Mouse (Mus musculus): ENCODE measurements around the gene Trappc12. TPM values are rescaled to one million over a fixed set of nuclear protein-coding genes. Genes with fewer than 3 reads are reported as not detected.
A peak's percentile ranks its signal among the peaks of the same experiment; 100 is the strongest.

The Trappc12 gene
- polyA plus RNA-seq, 1 experiment from 2014 or later, result 38.7 TPM

DNA sequence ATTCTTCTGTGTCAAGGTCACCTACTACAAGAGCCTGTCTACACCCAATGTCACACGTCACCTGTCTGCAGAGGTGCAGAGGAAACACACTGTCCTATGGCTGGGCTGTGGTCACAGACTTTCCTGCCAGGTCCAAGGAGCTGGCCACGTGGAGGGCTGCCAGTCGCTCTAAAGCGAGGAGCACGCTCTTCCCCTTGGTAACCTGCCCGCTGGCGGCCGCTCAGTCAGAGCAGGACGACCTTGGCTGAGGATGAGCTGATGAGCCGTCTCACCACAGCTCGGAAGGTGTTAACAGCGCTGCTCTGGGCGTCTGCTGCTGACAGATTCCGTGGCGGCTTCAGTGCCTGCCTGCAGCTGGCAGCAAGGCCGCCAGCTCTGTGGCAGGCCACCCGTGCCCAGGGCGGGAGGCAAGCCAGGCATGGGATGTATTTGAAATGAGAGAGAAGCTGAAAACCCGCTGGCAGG is 49.7 kb downstream of the Trappc12 start:
- DNase-seq (ENCODE audit: low spot score), result no peak
- Histone ChIP-seq H3K4me1 (ENCODE audit: control insufficient read depth, insufficient read depth, low read length) (peaks cover 10% of the 10 kb centered on the region; the same call in 1 of the 2 replicates), H3K27me3 (ENCODE audit: control insufficient read depth, insufficient read depth, low read length) (no peaks in the 10 kb centered on the region), H3K4me3 (ENCODE audit: low read depth, low read length) (no peak overlapping the region), H3K9me3 (ENCODE audit: control insufficient read depth, low read length) (no peaks in the 10 kb centered on the region), H3K9ac (ENCODE audit: low read length) (no peak overlapping the region), H3K27ac (ENCODE audit: low read depth, low read length) (no peak overlapping the region), H3K36me3 (ENCODE audit: control insufficient read depth, insufficient read depth, low read length) (no peaks in the 10 kb centered on the region), H3K4me2 (ENCODE audit: low read depth) (no peak overlapping the region)
- 82% methylated on average over 19 of the region's 19 CpGs for WGBS
- no peak for ATAC-seq (ENCODE audit: insufficient read depth, low FRiP score, low TSS enrichment)

DNA sequence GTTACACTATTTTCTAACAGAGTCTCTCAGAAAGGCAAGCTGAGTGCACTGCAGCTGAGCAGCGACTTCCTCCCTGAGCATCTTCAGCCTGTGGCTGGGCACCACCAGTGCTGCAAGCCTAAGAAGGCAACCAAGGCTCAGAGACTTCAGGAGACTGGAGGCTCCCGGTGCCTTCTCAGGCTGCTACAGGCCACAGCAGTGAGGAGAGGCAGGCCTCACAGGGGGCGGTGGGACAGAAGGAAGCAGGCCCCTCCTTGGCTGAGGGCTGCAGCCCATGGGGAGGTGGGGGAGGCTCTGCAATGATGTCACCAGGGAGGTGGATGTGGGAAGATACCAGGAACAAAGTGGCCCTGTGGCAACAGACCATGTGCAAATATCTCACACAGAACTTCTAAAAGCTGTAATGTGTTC is 50.2 kb downstream of the Trappc12 start:
- WGBS, result 32% methylated on average over 3 of the region's 3 CpGs
- Histone ChIP-seq H3K36me3 (ENCODE audit: control insufficient read depth, insufficient read depth, low read length) (no peaks in the 10 kb centered on the region), H3K27ac (ENCODE audit: low read depth, low read length) (no peak overlapping the region), H3K9me3 (ENCODE audit: control insufficient read depth, low read length) (no peaks in the 10 kb centered on the region), H3K4me3 (ENCODE audit: low read depth, low read length) (no peak overlapping the region), H3K9ac (ENCODE audit: low read length) (peak overlapping the region; percentile 2; the same call in 1 of the 2 replicates), H3K27me3 (ENCODE audit: control insufficient read depth, insufficient read depth, low read length) (no peaks in the 10 kb centered on the region), H3K4me1 (ENCODE audit: control insufficient read depth, insufficient read depth, low read length) (peaks cover 10% of the 10 kb centered on the region; the same call in 1 of the 2 replicates), H3K4me2 (ENCODE audit: low read depth) (no peak overlapping the region)
- peak; percentile 36; the same call in 1 of the 2 replicates for ATAC-seq (ENCODE audit: insufficient read depth, low FRiP score, low TSS enrichment)
- peak; percentile 35 for DNase-seq (ENCODE audit: low spot score)

DNA sequence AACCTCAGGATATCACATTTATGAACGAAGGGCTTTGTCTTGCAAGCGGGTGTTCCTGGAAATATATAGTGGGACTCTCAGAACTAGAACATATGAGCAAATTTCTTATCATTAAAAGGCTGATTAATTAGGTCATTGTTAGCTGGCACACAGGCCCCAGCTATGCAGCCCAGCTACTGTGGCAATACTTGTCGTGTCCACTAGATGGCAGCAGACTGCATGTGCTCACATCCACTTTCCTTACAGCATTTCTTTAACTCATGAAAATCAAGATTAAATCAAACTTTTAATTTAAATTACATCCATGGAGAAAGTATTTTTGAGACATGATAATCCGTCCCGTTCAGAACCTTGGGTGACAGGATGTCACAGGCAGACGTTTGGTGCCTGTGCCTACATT is 50.6 kb downstream of the Trappc12 start:
- no peaks in the 10 kb centered on the region for H3K27me3 ChIP-seq (ENCODE audit: control insufficient read depth, insufficient read depth, low read length)
- no peak overlapping the region for H3K27ac ChIP-seq (ENCODE audit: low read depth, low read length)
- no peak overlapping the region for H3K4me3 ChIP-seq (ENCODE audit: low read depth, low read length)
- ATAC-seq (ENCODE audit: insufficient read depth, low FRiP score, low TSS enrichment), result 0 out of 2 replicates have a peak, but pooled peaks have one; percentile 7
- no peaks in the 10 kb centered on the region for H3K9me3 ChIP-seq (ENCODE audit: control insufficient read depth, low read length)
- WGBS, result 10% methylated on average over 6 of the region's 6 CpGs
- DNase-seq (ENCODE audit: low spot score), result peak; percentile 68
- peak overlapping the region; percentile 2; the same call in 1 of the 2 replicates for H3K9ac ChIP-seq (ENCODE audit: low read length)
- H3K4me2 ChIP-seq (ENCODE audit: low read depth), result no peak overlapping the region
- H3K36me3 ChIP-seq (ENCODE audit: control insufficient read depth, insufficient read depth, low read length), result no peaks in the 10 kb centered on the region
- H3K4me1 ChIP-seq (ENCODE audit: control insufficient read depth, insufficient read depth, low read length), result peaks cover 6% of the 10 kb centered on the region; the same call in 1 of the 2 replicates

DNA sequence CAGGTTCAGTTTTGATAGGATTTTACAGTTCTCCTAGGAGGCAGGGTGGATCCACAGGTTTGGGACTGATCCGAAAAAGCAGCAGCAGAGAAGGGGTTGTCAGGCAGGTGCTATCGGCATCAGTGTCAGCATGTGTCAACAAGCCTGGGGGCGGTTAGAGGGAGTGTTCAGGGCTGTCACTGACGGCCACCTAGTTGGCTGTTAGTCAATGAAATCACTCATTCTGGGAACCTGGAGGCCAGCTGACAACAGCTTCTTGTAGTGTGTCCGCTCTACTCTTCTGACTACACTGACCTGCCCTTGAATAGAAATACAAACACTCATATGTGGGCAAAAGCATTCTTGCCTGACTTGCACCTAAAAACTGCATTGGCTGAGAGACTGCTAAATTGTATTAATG is 51.2 kb downstream of the Trappc12 start:
- Histone ChIP-seq H3K9me3 (ENCODE audit: control insufficient read depth, low read length) (no peaks in the 10 kb centered on the region), H3K9ac (ENCODE audit: low read length) (no peak overlapping the region), H3K36me3 (ENCODE audit: control insufficient read depth, insufficient read depth, low read length) (no peaks in the 10 kb centered on the region; the same call in 1 of the 2 replicates), H3K4me2 (ENCODE audit: low read depth) (no peak overlapping the region), H3K4me1 (ENCODE audit: control insufficient read depth, insufficient read depth, low read length) (0 out of 2 replicates have a peak, but pooled peaks cover under 1% of the 10 kb centered on the region), H3K4me3 (ENCODE audit: low read depth, low read length) (no peak overlapping the region), H3K27me3 (ENCODE audit: control insufficient read depth, insufficient read depth, low read length) (no peaks in the 10 kb centered on the region), H3K27ac (ENCODE audit: low read depth, low read length) (no peak overlapping the region)
- ATAC-seq (ENCODE audit: insufficient read depth, low FRiP score, low TSS enrichment) (no peak), DNase-seq (ENCODE audit: low spot score) (no peak)
- WGBS, result 84% methylated on average over 5 of the region's 5 CpGs

DNA sequence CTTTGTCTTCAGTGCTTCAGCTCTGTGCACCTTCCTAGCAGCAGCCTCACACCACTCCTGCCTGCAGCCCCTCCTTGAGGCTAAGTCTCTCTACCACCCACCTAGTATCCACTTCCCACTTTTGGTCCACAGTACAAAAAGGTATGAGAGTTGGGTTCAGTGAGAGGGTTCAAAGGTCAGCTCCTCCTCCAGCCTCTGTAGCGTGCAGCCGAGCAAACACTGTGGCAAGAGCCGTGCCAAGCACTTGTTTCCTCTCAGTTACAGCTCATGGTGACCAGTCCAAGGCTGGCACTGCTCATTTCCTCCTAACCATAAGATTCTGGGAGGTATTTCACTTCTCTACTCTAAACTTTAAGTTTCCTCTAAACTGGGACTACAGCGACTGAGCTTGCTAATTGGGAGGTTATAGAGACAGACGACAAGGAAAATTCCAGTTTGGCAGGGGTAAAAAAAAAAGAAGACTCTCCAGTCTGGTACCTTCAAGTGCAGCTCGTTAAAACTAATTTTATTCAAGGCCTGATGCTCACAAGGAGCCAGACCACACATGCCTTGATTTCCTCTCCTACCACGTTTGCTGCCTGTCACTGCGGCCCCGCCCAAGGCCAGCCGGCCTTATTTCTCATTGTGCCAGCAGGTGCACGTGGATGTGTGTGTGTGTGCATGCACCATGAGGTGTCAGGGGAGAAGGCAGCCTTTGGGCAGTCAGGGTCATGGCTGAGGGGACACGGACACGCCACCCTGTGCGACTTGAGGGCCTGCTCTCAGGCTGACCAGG is 52.3 kb downstream of the Trappc12 start:
- Histone ChIP-seq H3K36me3 (ENCODE audit: control insufficient read depth, insufficient read depth, low read length) (no peaks in the 10 kb centered on the region; the same call in 1 of the 2 replicates), H3K9ac (ENCODE audit: low read length) (no peak overlapping the region), H3K4me2 (ENCODE audit: low read depth) (no peak overlapping the region), H3K4me3 (ENCODE audit: low read depth, low read length) (no peak overlapping the region), H3K9me3 (ENCODE audit: control insufficient read depth, low read length) (no peaks in the 10 kb centered on the region), H3K27ac (ENCODE audit: low read depth, low read length) (no peak overlapping the region), H3K27me3 (ENCODE audit: control insufficient read depth, insufficient read depth, low read length) (no peaks in the 10 kb centered on the region), H3K4me1 (ENCODE audit: control insufficient read depth, insufficient read depth, low read length) (no peaks in the 10 kb centered on the region)
- WGBS, result 84% methylated on average over 14 of the region's 14 CpGs
- ATAC-seq (ENCODE audit: insufficient read depth, low FRiP score, low TSS enrichment) (no peak), DNase-seq (ENCODE audit: low spot score) (no peak)

DNA sequence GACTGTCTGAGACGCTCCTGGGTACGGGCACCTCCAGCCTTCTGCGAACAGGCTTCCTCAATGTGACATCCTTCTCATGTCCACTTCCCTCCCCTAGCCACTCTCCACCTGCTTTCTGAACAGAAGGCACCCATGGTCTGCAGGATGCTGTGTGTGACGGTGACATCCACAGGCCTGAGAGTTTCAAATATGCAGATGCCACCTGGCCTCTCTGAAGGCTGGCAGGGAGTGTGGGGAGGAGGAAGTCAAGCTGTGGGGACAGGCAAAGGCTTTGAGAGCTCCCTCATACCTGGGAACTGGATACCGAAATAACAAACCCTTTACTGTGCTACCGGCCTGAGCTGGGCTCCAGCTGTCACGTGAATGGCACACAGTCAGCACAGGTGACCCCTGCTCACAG is 55.5 kb downstream of the Trappc12 start:
- no peaks in the 10 kb centered on the region for H3K9me3 ChIP-seq (ENCODE audit: control insufficient read depth, low read length)
- H3K27me3 ChIP-seq (ENCODE audit: control insufficient read depth, insufficient read depth, low read length), result no peaks in the 10 kb centered on the region
- peaks cover 6% of the 10 kb centered on the region for H3K36me3 ChIP-seq (ENCODE audit: control insufficient read depth, insufficient read depth, low read length)
- no peak overlapping the region for H3K9ac ChIP-seq (ENCODE audit: low read length)
- no peak for DNase-seq (ENCODE audit: low spot score)
- no peak for ATAC-seq (ENCODE audit: insufficient read depth, low FRiP score, low TSS enrichment)
- H3K4me3 ChIP-seq (ENCODE audit: low read depth, low read length), result no peak overlapping the region
- WGBS, result 91% methylated on average over 7 of the region's 7 CpGs
- H3K4me2 ChIP-seq (ENCODE audit: low read depth), result no peak overlapping the region
- no peaks in the 10 kb centered on the region for H3K4me1 ChIP-seq (ENCODE audit: control insufficient read depth, insufficient read depth, low read length)
- H3K27ac ChIP-seq (ENCODE audit: low read depth, low read length), result no peak overlapping the region

DNA sequence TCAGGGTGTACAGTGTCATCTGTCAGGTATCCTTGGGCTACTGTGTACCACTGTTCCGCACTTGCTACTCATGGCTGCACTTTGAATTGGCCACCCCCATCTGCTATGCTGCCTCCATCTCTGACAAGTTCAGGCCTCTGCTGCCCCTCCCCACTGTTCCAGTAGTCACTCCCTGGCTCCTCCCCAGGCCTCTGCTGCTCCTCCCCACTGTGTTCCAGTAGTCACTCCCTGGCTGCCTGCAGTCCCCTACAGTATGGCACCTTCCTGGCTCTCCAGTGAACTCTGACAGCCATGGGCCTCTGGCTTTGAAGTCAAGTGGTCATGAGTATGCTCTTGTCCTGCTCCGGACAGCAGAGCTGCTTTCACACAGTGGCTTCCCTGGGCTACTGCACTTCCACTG is 56.0 kb downstream of the Trappc12 start:
- Histone ChIP-seq H3K4me2 (ENCODE audit: low read depth) (no peak overlapping the region), H3K4me1 (ENCODE audit: control insufficient read depth, insufficient read depth, low read length) (no peaks in the 10 kb centered on the region), H3K27ac (ENCODE audit: low read depth, low read length) (no peak overlapping the region), H3K9ac (ENCODE audit: low read length) (no peak overlapping the region), H3K36me3 (ENCODE audit: control insufficient read depth, insufficient read depth, low read length) (peaks cover 6% of the 10 kb centered on the region), H3K9me3 (ENCODE audit: control insufficient read depth, low read length) (no peaks in the 10 kb centered on the region), H3K4me3 (ENCODE audit: low read depth, low read length) (no peak overlapping the region), H3K27me3 (ENCODE audit: control insufficient read depth, insufficient read depth, low read length) (no peaks in the 10 kb centered on the region)
- ATAC-seq (ENCODE audit: insufficient read depth, low FRiP score, low TSS enrichment), result 0 out of 2 replicates have a peak, but pooled peaks have one; percentile 31
- 91% methylated on average over 2 of the region's 2 CpGs for WGBS
- no peak for DNase-seq (ENCODE audit: low spot score)

DNA sequence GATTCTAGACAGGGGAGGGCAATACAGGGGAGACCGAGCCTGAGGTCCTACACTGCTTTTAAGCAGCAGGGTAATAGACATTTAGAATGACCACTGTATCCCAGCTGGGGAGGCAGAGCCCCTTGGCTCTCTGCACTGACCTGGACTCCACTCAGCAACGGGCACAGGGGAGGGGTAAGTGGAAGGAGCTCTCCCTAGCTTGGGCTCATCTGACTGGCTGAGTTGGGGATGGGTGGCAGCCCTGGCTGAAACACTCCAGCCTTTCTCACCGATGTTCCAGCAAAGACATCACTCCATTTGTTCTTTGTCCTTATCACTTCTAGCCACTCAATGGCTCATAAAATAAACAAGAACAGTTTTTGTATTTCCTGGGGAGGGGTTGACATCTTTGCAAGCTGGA is 56.5 kb downstream of the Trappc12 start:
- 84% methylated on average over 3 of the region's 3 CpGs for WGBS
- DNase-seq (ENCODE audit: low spot score), result no peak
- Histone ChIP-seq H3K9ac (ENCODE audit: low read length) (no peak overlapping the region), H3K27ac (ENCODE audit: low read depth, low read length) (no peak overlapping the region), H3K4me3 (ENCODE audit: low read depth, low read length) (no peak overlapping the region), H3K36me3 (ENCODE audit: control insufficient read depth, insufficient read depth, low read length) (peaks cover 6% of the 10 kb centered on the region), H3K9me3 (ENCODE audit: control insufficient read depth, low read length) (no peaks in the 10 kb centered on the region), H3K4me1 (ENCODE audit: control insufficient read depth, insufficient read depth, low read length) (no peaks in the 10 kb centered on the region), H3K27me3 (ENCODE audit: control insufficient read depth, insufficient read depth, low read length) (no peaks in the 10 kb centered on the region), H3K4me2 (ENCODE audit: low read depth) (no peak overlapping the region)
- no peak for ATAC-seq (ENCODE audit: insufficient read depth, low FRiP score, low TSS enrichment)

DNA sequence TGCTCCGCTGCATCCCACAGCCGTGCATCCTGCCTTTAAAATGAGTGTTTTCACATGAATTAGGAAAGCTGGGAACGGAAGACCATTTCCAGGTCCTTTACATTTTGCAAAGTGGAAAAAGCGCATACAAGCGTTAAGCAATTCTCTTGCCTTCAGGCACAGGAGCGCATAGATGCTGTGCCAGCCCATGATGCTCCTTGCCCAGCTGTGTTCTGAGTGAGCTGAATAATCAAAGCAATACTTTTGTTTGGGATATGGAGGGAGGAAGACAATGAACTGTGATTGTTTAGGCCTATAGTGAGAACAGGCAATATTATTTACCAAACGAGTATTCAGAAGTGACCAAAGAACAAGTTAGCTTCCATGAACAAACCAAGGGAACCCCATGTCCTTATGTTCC is 59.5 kb downstream of the Trappc12 start:
- 94% methylated on average over 7 of the region's 7 CpGs for WGBS
- Histone ChIP-seq H3K27me3 (ENCODE audit: control insufficient read depth, insufficient read depth, low read length) (no peaks in the 10 kb centered on the region), H3K9me3 (ENCODE audit: control insufficient read depth, low read length) (no peaks in the 10 kb centered on the region), H3K4me1 (ENCODE audit: control insufficient read depth, insufficient read depth, low read length) (0 out of 2 replicates have a peak, but pooled peaks cover 3% of the 10 kb centered on the region), H3K27ac (ENCODE audit: low read depth, low read length) (no peak overlapping the region), H3K4me3 (ENCODE audit: low read depth, low read length) (no peak overlapping the region), H3K4me2 (ENCODE audit: low read depth) (no peak overlapping the region), H3K36me3 (ENCODE audit: control insufficient read depth, insufficient read depth, low read length) (peaks cover 6% of the 10 kb centered on the region), H3K9ac (ENCODE audit: low read length) (no peak overlapping the region)
- no peak for ATAC-seq (ENCODE audit: insufficient read depth, low FRiP score, low TSS enrichment)
- DNase-seq (ENCODE audit: low spot score), result no peak
